Mouse (Mus musculus) hindbrain, embryonic 11.5 days (tissue): ENCODE measurements around the gene Kel. TPM values are rescaled to one million over a fixed set of nuclear protein-coding genes. Genes with fewer than 3 reads are reported as not detected.

Experiments
- ATAC-seq: fragments of 200-750 bp; cut with Nextera tagmentation; 2 replicates; pipeline ENCODE4 v1.8.0; 2017; ENCODE audit warnings: mild to moderate bottlenecking, moderate TSS enrichment, moderate library complexity; ENCODE audit not compliant: low FRiP score
- DNase-seq: peaks from one replicate; pipeline ENCODE4 v3.0.0-alpha.2; 2015; ENCODE audit warnings: low spot score
- H3K27ac ChIP-seq: fragments of 300-500 bp; sonication (generic); 2 replicates; pipeline ENCODE4 v1.5.1; 2014; ENCODE audit warnings: mild to moderate bottlenecking, low read depth, low read length
- H3K27me3 ChIP-seq: fragments of 300-500 bp; sonication (generic); 2 replicates; pipeline ENCODE4 v1.6.1; 2014; ENCODE audit warnings: mild to moderate bottlenecking, low read length, moderate library complexity, mixed read lengths; ENCODE audit not compliant: control insufficient read depth, insufficient read depth
- H3K36me3 ChIP-seq: fragments of 300-500 bp; sonication (generic); 2 replicates; pipeline ENCODE4 v1.6.1; 2014; ENCODE audit warnings: mild to moderate bottlenecking, low read length, moderate library complexity, mixed read lengths; ENCODE audit not compliant: control insufficient read depth, insufficient read depth
- H3K4me1 ChIP-seq: fragments of 300-500 bp; sonication (generic); replicated peaks from 2 replicates; pipeline ENCODE4 v1.6.1; 2014; ENCODE audit warnings: low read length, mixed read lengths; ENCODE audit not compliant: control insufficient read depth, insufficient read depth
- H3K4me2 ChIP-seq: fragments of 300-500 bp; sonication (generic); replicated peaks from 2 replicates; pipeline ENCODE4 v1.6.1; 2014; ENCODE audit warnings: mild to moderate bottlenecking, low read depth, low read length
- H3K4me3 ChIP-seq: fragments of 300-500 bp; sonication (generic); 2 replicates; pipeline ENCODE4 v1.5.1; 2014; ENCODE audit warnings: low read depth, low read length
- H3K9ac ChIP-seq: fragments of 300-500 bp; sonication (generic); 2 replicates; pipeline ENCODE4 v1.6.1; 2014; ENCODE audit warnings: low read depth, low read length
- H3K9me3 ChIP-seq: fragments of 300-500 bp; sonication (generic); 2 replicates; pipeline ENCODE4 v1.6.1; 2016; ENCODE audit warnings: low read length; ENCODE audit not compliant: control insufficient read depth
- WGBS: fragments of 180-500 bp; shearing (Covaris S2); extraction: QIAGEN DNeasy Blood & Tissue Kit; methylation state at CpG from one replicate; pipeline ENCODE4 v1.1.7; 2014; 5-methylcytosine and 5-hydroxymethylcytosine counted together
- polyA plus RNA-seq: library from polyadenylated mRNA; unstranded; fragments of >200 nt; fragmentation: Nextera tagmentation; extraction: Ambion mirVana; gene quantifications from 2 replicates; pipeline ENCODE4 v1.2.1, GENCODE M21; 2014

Gene Kel
- polyA plus RNA-seq, 1 experiment from 2014 or later: 9.2 TPM

GRCm38 (mm10) chr6:41702928-41703327 lies 1.2 kb downstream of the Kel start:
- Histone ChIP-seq H3K27me3 (no peaks in the 10 kb centered on the region), H3K4me2 (no peak overlapping the region), H3K36me3 (no peaks in the 10 kb centered on the region), H3K9me3 (no peaks in the 10 kb centered on the region), H3K4me3 (no peak overlapping the region), H3K9ac (no peak overlapping the region), H3K27ac (no peak overlapping the region), H3K4me1 (no peaks in the 10 kb centered on the region)
- 0 out of 2 replicates have a peak, but pooled peaks have one; percentile 25 for ATAC-seq
- no peak for DNase-seq
- WGBS: 79% methylated on average over 2 of the region's 2 CpGs

- Histone ChIP-seq H3K4me2 (no peak overlapping the region), H3K36me3 (no peaks in the 10 kb centered on the region), H3K4me3 (no peak overlapping the region), H3K27me3 (no peaks in the 10 kb centered on the region), H3K9ac (no peak overlapping the region), H3K4me1 (no peaks in the 10 kb centered on the region), H3K27ac (no peak overlapping the region), H3K9me3 (no peaks in the 10 kb centered on the region)
- no peak for DNase-seq
- no peak for ATAC-seq
- 86% methylated on average over 1 of the region's 1 CpGs for WGBS
These were observed 2.9 kb downstream of the Kel start for GRCm38 (mm10) chr6:41701245-41701644.

GRCm38 (mm10) chr6:41694407-41694806 lies 9.7 kb downstream of the Kel start:
- 95% methylated on average over 1 of the region's 1 CpGs for WGBS
- H3K27me3 ChIP-seq: no peaks in the 10 kb centered on the region
- no peak overlapping the region for H3K27ac ChIP-seq
- no peak overlapping the region for H3K4me3 ChIP-seq
- H3K9ac ChIP-seq: no peak overlapping the region
- no peaks in the 10 kb centered on the region for H3K9me3 ChIP-seq
- DNase-seq: no peak
- H3K4me1 ChIP-seq: no peaks in the 10 kb centered on the region
- ATAC-seq: no peak
- H3K36me3 ChIP-seq: no peaks in the 10 kb centered on the region
- no peak overlapping the region for H3K4me2 ChIP-seq

- no peaks in the 10 kb centered on the region for H3K4me1 ChIP-seq
- ATAC-seq: no peak
These were observed 11.9 kb downstream of the Kel start for GRCm38 (mm10) chr6:41692200-41692599.

GRCm38 (mm10) chr6:41685596-41685995 lies 18.5 kb downstream of the Kel start:
- Histone ChIP-seq H3K4me3 (no peak overlapping the region), H3K36me3 (no peaks in the 10 kb centered on the region), H3K27ac (no peak overlapping the region), H3K27me3 (no peaks in the 10 kb centered on the region), H3K4me1 (no peaks in the 10 kb centered on the region), H3K9me3 (no peaks in the 10 kb centered on the region), H3K4me2 (no peak overlapping the region), H3K9ac (no peak overlapping the region)
- 86% methylated on average over 3 of the region's 3 CpGs for WGBS
- ATAC-seq: no peak
- DNase-seq: no peak

More at GRCm38 (mm10) chr6:41692200-41692599, 11.9 kb downstream of the Kel start:
- H3K9me3 ChIP-seq: no peaks in the 10 kb centered on the region
- H3K4me2 ChIP-seq: no peak overlapping the region
- H3K9ac ChIP-seq: no peak overlapping the region
- DNase-seq: no peak
- H3K36me3 ChIP-seq: no peaks in the 10 kb centered on the region
- no peak overlapping the region for H3K27ac ChIP-seq
- no peak overlapping the region for H3K4me3 ChIP-seq
- no peaks in the 10 kb centered on the region for H3K27me3 ChIP-seq

GRCm38 (mm10) chr6:41684911-41685310 lies 19.2 kb downstream of the Kel start:
- Histone ChIP-seq H3K4me2 (no peak overlapping the region), H3K27ac (no peak overlapping the region), H3K4me1 (no peaks in the 10 kb centered on the region), H3K36me3 (no peaks in the 10 kb centered on the region), H3K27me3 (no peaks in the 10 kb centered on the region), H3K9me3 (no peaks in the 10 kb centered on the region), H3K4me3 (no peak overlapping the region), H3K9ac (no peak overlapping the region)
- no peak for ATAC-seq
- 83% methylated on average over 5 of the region's 5 CpGs for WGBS
- no peak for DNase-seq

- no peaks in the 10 kb centered on the region for H3K27me3 ChIP-seq
- no peak within 1 kb of the TSS for H3K4me2 ChIP-seq
- H3K9ac ChIP-seq: no peak within 1 kb of the TSS
- WGBS: 94% methylated on average over 2 of the region's 2 CpGs
- H3K36me3 ChIP-seq: no peaks in the 10 kb centered on the region
- no peak within 1 kb of the TSS for H3K4me3 ChIP-seq
- ATAC-seq: no peak
- no peak for DNase-seq
- H3K9me3 ChIP-seq: no peaks in the 10 kb centered on the region
- no peak within 1 kb of the TSS for H3K27ac ChIP-seq
- H3K4me1 ChIP-seq: no peaks in the 10 kb centered on the region
These were observed 20.0 kb downstream of the Kel start, which contains the start of gene Llcfc1 for GRCm38 (mm10) chr6:41684131-41684530. Llcfc1 (plus strand) TSS chr6:41684431.

GRCm38 (mm10) chr6:41681656-41682055 lies 22.5 kb downstream of the Kel start:
- Histone ChIP-seq H3K9me3 (no peaks in the 10 kb centered on the region), H3K27me3 (no peaks in the 10 kb centered on the region), H3K4me2 (no peak overlapping the region), H3K36me3 (no peaks in the 10 kb centered on the region), H3K27ac (no peak overlapping the region), H3K4me1 (no peaks in the 10 kb centered on the region), H3K4me3 (no peak overlapping the region), H3K9ac (no peak overlapping the region)
- WGBS: 81% methylated on average over 5 of the region's 5 CpGs
- DNase-seq (no peak), ATAC-seq (no peak)

- Histone ChIP-seq H3K9me3 (no peaks in the 10 kb centered on the region), H3K36me3 (no peaks in the 10 kb centered on the region), H3K27ac (no peak within 1 kb of the TSS), H3K27me3 (no peaks in the 10 kb centered on the region), H3K4me1 (no peaks in the 10 kb centered on the region), H3K4me2 (no peak within 1 kb of the TSS), H3K9ac (no peak within 1 kb of the TSS), H3K4me3 (no peak within 1 kb of the TSS)
- 83% methylated on average over 1 of the region's 1 CpGs for WGBS
- DNase-seq (no peak), ATAC-seq (no peak)
These were observed 23.5 kb downstream of the Kel start, which contains the start of gene Trpv5 for GRCm38 (mm10) chr6:41680669-41681068. Trpv5 (minus strand) TSS chr6:41680769.
